Mouse (Mus musculus): ENCODE measurements around the gene Sema3a.

Gene Sema3a

DNA sequence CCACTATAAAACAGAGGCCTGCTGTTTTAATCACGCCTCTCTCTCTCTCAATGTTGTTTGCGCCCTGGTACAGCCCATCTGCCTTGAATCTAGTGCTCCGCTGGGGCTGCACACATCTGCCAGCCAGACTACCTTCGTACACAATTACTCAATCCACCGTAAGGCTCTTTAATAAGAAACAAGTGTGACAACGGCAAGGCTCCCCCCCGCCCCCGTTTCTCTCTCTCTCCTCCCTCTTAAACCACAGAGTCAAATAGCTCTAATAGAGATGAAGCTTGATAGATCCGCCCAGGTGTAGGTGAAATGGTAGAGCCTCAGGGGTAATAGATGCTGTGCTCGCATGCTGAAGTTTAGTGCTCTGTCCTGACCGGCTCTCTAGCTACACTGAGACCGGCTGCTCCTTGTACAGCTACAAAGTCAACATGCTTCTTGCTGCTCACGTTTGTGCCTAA, at the start of gene Sema3a:
Gene Sema3a, plus strand, starts transcription at position 174 of the 452 bp plus-strand sequence.
- peak; percentile 35 for DNase-seq (ENCODE audit: low read depth, low spot score)

- no peak for DNase-seq (ENCODE audit: low read depth, low spot score)
Measured at GRCm38 (mm10) chr5:13084777-13085439, 40.3 kb upstream of the Sema3a start.

DNA sequence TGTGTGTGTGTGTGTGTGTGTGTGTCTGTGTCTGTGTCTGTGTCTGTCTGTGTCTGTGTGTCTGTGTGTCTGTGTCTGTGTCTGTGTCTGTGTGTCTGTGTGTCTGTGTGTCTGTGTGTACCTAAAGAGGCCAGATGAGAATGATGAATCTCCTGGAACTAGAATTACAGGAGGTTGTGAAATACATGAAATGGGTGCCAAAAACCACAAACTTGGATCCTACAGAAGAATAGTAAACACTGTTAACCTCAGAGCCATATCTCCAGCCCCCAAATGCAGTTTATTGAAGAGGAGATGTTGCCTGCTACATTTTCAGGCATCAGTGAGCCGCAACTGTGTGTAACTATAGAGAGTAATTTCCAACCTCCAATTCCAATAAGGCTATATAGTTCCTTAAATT, 34.8 kb upstream of the Sema3a start:
- no peak for DNase-seq (ENCODE audit: low read depth, low spot score)

- DNase-seq (ENCODE audit: low read depth, low spot score) = no peak
Measured at GRCm38 (mm10) chr5:13109522-13109921, 15.7 kb upstream of the Sema3a start.

GRCm38 (mm10) chr5:13117236-13117635, 8.0 kb upstream of the Sema3a start:
- DNase-seq (ENCODE audit: low read depth, low spot score) = no peak

DNA sequence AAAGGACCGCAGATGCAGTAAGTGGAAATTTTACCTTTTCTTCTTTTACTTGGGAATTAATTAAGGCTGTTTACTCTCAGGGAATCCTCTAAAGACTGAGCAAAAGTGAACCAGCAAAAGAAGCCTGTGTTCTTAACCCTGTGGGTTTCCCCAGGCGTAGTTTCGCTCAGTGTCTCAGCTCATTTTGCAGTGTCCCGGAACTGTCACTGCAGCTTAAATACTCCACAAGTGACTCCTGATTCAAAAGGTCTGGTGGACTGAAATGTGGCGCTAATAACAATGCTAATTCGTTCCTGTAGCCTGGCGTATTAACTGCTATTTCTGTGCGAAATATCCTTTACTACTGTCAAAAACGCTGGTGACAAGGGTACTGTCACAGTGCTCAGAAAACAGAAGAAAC, 543 bp downstream of the Sema3a start:
- DNase-seq (ENCODE audit: low read depth, low spot score) = no peak

DNA sequence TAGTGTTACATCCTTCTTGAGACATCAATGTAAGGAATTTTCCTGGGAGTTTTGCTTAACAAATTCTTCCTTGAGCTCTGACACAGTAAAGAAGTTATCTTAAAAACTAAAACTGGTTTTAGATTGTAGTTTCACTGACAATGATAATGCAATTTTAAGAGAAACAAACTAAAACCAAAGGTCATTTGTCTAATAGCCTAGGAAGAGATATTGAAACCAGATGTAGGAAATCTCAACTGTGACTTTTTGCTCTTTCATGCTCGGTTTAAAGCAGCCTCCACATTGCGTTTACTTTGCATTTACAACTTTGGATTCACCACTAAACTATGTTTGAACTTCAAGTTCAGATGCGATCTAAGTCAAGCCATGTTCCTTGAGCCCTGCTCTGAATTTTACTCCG, 982 bp downstream of the Sema3a start:
- DNase-seq (ENCODE audit: low read depth, low spot score) = no peak

- no peak for DNase-seq (ENCODE audit: low read depth, low spot score)
Measured at GRCm38 (mm10) chr5:13127121-13127520, 1.9 kb downstream of the Sema3a start.

DNA sequence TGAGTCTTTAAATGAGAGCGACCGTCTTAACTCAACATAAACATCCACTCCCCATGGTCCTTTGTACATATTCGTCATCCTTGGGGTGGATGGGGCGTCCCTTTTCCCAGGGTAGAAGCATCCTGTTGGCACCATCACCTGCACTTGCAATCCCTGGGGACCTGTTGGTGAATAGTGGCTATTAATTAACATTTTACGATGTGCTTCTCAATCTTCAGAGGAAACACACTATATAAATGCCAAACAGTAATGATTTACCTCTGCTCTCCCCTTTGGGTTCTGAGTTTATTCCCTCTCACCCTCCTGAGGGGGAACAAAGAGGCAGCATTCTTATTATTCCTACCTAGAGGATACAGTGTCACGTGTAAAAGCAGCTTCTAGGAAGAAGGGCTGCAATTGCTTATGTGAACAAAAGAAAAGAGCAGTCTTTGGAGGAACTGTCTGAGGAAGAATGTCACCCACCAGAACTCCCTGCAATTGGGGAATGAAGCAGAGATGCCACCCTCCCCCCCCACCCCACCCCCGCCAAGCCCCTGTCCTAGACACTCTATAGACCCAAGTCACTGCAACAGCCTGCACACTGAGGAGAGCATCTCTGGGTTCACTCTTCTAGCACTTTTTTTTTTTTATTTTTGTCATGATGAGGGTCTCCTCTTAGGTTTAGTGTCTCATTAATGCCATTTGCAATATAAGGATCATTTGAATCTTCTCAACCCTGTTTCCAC, 19.7 kb downstream of the Sema3a start:
- DNase-seq (ENCODE audit: low read depth, low spot score) = no peak

DNA sequence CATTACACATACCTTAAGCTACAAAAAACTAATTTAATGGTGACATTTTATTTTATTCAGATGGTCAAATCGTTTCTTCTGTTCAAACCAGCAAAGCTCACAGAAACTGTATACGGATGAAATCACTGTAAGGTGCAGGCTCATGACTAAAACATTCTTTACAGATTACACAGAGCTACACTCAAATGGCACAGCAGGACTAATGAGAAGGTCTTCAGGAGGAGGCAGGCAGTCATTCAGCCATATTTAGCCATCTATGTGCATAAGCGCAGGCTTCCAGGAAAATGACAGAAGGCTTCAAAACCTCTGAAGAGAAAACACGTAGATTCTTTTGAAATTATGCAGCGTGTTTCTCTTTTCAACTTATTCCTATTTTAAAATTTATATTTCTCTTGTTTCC, 24.7 kb downstream of the Sema3a start:
- DNase-seq (ENCODE audit: low read depth, low spot score) = no peak

DNA sequence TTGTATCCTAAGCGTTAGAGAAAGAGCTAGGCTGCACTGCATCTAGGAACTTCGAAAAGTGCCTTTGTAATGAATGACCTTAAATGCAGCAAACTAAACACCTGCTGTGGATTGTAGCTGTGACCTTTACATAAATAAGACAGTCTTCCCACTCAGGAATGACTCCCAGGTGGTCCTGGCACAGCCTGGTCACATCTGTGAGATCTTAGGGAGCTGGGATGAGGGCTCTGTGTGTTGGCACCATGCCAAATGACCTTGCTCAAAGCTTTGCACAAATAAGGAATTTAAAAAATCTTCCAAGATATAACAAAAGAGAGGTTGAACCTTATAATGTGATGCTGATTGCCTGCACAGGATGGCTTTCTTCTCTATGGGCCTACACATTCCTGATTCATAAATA, 25.8 kb downstream of the Sema3a start:
- no peak for DNase-seq (ENCODE audit: low read depth, low spot score)

DNA sequence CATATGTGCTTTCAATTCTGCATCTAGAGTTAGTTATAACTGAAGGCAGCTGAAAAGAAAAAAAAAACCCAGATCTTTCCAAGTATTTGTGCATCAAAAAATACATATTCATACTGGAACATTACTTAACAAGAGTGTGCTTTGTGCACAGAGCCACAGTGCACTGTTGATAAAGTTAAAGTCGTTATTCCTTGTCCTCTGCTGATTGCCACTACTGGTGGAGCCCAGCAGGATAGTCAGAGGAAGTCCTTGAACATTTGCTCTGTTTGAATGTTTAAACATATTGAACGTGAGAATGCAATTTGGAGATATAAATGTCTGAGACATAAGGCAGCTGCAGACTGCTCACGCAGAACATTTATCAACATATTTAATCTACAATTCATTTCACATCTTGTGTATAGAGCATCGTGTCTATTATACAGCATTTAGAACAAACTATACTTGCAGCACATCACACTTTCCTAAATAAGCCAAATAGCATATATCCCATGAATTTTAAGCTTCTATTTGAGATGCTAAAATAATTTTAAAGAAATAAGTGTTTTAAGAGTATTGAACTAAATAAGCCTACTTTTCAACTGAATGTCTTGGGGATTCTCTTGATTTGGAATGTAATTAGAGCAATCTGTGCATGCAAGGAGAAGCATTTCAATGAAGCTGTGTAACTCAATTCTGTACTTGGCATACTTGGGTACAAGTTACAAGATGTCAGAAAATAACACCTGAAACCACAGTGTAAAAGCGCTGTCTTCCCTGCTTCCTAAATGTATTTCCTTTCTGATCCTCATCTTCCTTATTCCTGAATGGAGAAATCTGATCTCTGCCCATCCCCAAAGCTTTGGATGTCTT, 32.8 kb downstream of the Sema3a start:
- DNase-seq (ENCODE audit: low read depth, low spot score) = no peak

- DNase-seq (ENCODE audit: low read depth, low spot score) = no peak
Measured at GRCm38 (mm10) chr5:13182186-13182585, 57.0 kb downstream of the Sema3a start.

GRCm38 (mm10) chr5:13197886-13198285, 72.7 kb downstream of the Sema3a start:
- no peak for DNase-seq (ENCODE audit: low read depth, low spot score)

DNA sequence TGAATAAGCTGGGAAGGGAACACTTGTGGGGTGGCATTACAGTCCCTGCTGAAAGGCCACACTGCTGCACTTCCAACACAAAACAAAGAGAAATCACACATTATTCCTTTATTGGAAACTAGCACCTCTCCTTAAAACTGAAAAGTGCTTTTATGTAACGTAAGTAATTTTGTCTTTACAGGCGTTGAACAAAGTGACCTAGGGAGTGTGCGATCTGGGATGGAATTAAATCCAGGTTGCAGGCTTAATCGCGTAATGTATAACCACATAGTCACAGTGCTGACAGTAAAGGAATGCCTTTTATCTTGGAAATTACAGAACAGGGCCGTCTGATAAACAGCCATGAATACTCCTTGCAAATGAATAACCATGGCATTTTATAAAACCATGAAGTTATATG, 74.5 kb downstream of the Sema3a start:
- no peak for DNase-seq (ENCODE audit: low read depth, low spot score)

DNA sequence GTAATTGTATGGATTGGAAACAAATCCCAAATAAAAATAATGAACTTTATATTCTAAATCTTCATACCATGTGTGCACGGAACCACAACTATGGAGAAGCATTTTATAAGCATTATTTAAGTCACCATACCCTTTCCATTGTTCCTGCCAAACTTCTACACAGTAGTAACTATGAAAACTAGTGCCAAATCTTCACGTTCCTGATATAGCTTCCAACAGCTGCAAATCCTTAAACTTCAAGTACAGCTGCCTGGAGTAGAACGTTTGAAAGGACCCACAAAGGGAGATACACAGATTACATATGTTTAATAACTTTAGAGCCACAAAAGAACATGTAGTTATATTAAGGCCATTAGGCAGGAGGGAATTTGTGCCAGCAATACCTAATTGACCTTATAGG, 130.1 kb downstream of the Sema3a start:
- DNase-seq (ENCODE audit: low read depth, low spot score) = no peak

GRCm38 (mm10) chr5:13256321-13256720, 131.1 kb downstream of the Sema3a start:
- no peak for DNase-seq (ENCODE audit: low read depth, low spot score)

DNA sequence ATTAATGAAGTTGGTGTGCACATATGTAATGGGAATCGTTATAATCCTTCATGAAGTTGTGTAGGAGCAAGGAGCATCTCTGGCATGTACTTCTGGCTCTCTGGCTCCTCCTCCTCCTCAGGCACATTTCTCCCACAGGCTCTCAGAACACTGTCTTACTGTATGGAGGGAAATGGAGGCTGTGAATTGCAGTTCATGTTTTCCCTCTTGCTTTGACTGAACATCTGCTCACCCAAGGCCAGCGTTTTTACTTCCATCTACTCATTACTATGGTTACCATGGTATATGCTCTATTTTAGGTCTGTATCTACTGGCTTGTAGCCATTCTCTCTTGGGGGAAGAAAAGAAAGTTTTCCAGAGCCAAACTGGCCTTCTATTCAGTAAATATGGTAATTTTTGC, 137.9 kb downstream of the Sema3a start:
- DNase-seq (ENCODE audit: low read depth, low spot score) = no peak

- DNase-seq (ENCODE audit: low read depth, low spot score) = no peak
Measured at GRCm38 (mm10) chr5:13263539-13263938, 138.3 kb downstream of the Sema3a start.

DNA sequence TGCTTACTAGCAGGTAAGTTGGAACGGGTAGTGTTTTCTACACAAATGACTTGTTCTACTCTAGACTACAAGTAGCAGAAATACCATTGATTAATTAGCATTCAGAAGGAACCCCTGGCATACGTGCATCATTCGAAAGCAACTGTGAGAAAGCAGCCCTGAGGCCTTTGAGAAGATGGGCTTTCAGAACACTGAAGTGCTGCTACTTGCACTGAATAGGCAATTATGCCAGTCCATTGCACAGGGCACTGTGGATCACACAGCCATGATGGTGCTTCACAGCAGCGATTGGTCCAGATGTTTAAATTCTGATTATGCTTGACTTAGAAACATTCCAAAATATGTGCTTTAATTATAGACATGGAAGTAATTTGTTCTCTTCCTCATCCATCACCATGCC, 187.5 kb downstream of the Sema3a start:
- no peak for DNase-seq (ENCODE audit: low read depth, low spot score)

DNA sequence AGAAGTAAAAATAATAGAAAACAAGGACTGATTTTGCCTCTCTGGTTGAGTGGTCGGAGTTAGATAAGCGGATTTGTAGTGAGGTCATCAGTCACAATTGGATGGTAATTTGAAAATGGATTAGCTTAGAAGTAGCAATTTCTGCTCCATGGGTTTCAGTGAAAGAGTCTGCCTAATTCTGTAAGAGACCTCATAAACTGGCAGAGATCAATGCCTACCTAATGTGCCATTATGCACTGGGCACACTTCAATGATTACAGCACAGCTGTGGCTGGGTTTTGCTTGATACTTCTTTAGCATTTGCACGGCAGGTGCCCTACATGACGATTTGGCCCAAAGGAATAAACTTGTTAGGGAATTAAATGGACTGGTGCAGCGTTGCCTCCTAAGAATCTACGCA, 188.8 kb downstream of the Sema3a start:
- DNase-seq (ENCODE audit: low read depth, low spot score) = no peak

DNA sequence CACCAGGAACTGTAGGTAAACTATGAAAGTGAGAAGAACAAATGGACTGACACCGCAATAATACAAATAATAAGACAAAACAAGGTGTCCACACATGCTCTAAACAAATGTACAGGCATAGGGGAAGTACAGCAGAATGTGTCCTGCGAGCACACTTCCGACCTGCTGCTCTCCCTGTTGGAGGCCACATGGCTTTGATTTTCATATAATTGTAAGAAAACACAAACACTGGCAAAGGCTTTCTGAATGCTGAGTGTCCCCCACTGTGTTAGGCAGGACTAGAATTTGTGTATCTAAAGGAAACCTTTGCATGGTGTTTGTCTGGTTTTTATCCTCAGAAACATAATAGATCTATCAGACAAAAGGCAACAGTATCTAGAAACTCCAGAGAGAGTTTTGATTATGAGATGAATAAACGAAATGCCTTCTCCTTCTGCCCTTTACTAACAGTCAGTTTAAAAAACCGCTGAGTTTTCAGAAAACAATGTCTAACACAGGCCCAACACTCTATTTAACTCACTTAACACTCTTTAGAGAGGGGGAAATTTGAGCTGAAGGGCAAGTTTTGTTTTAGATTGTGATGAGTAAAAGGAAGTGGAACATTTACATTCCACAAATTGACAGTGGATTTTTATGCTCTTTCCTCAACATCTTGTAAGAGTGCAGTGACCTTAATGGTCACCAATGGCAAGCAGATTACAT, 193.7 kb downstream of the Sema3a start:
- DNase-seq (ENCODE audit: low read depth, low spot score) = peak; percentile 26
